Mouse (Mus musculus) heart, adult 2 months (tissue): ENCODE measurements around the gene Ltbp3.

ENCODE experiments used
- CTCF ChIP-seq: fragments of 200-600 bp; IDR thresholded peaks from 2 replicates; pipeline ENCODE4 v1.8.1; 2022; ENCODE audit warnings: antibody characterized with exemption, mild to moderate bottlenecking, moderate library complexity
- EP300 ChIP-seq: fragments of 200-500 bp; IDR thresholded peaks from 2 replicates; pipeline ENCODE4 v1.6.1; 2011; ENCODE audit warnings: low read depth, low read length, control low read depth; ENCODE audit not compliant: insufficient read depth
- POLR2A ChIP-seq: fragments of 200-500 bp; IDR thresholded peaks from 2 replicates; pipeline ENCODE4 v1.6.1; 2011; ENCODE audit warnings: mild to moderate bottlenecking, low read depth, low read length, control low read depth; ENCODE audit not compliant: insufficient read depth

- TF ChIP-seq CTCF (no peak), EP300 (no peak), POLR2A (no peak)
Observed at GRCm38 (mm10) chr19:5789066-5789465, 48.4 kb downstream of the Ltbp3 start.
